Mouse (Mus musculus) midbrain, embryonic 16.5 days (tissue): ENCODE measurements around the gene Hdac7. TPM values are rescaled to one million over a fixed set of nuclear protein-coding genes. Genes with fewer than 3 reads are reported as not detected.

Experiments
- ATAC-seq: fragments of 200-750 bp; cut with Nextera tagmentation; 2 replicates; pipeline ENCODE4 v1.8.0; 2017; ENCODE audit warnings: moderate TSS enrichment
- H3K27ac ChIP-seq: fragments of 300-500 bp; sonication (generic); 2 replicates; pipeline ENCODE4 v1.5.1; 2014; ENCODE audit warnings: mild to moderate bottlenecking, low read length, mixed read lengths
- H3K27me3 ChIP-seq: fragments of 300-500 bp; sonication (generic); 2 replicates; pipeline ENCODE4 v1.6.1; 2014; ENCODE audit warnings: low read depth, low read length, mixed read lengths; ENCODE audit not compliant: control insufficient read depth, insufficient read depth
- H3K36me3 ChIP-seq: fragments of 300-500 bp; sonication (generic); 2 replicates; pipeline ENCODE4 v1.6.1; 2014; ENCODE audit warnings: mild to moderate bottlenecking, low read length, moderate library complexity, mixed read lengths; ENCODE audit not compliant: control insufficient read depth, insufficient read depth
- H3K4me1 ChIP-seq: fragments of 300-500 bp; sonication (generic); 2 replicates; pipeline ENCODE4 v1.6.1; 2014; ENCODE audit warnings: mild to moderate bottlenecking, low read length, mixed read lengths; ENCODE audit not compliant: control insufficient read depth, insufficient read depth
- H3K4me2 ChIP-seq: fragments of 300-500 bp; sonication (generic); 2 replicates; pipeline ENCODE4 v1.6.1; 2014; ENCODE audit warnings: mild to moderate bottlenecking, low read length, mixed read lengths
- H3K4me3 ChIP-seq: fragments of 300-500 bp; sonication (generic); 2 replicates; pipeline ENCODE4 v1.5.1; 2014; ENCODE audit warnings: low read depth, mild to moderate bottlenecking, low read length, moderate library complexity, mixed read lengths
- H3K9ac ChIP-seq: fragments of 300-500 bp; sonication (generic); 2 replicates; pipeline ENCODE4 v1.6.1; 2014; ENCODE audit warnings: low read depth, low read length, mixed read lengths
- H3K9me3 ChIP-seq: fragments of 300-500 bp; sonication (generic); replicated peaks from 2 replicates; pipeline ENCODE4 v1.6.1; 2014; ENCODE audit warnings: mild to moderate bottlenecking, low read length, mixed read lengths; ENCODE audit not compliant: control insufficient read depth, poor library complexity, severe bottlenecking
- WGBS: fragments of 180-500 bp; shearing (Covaris S2); extraction: QIAGEN DNeasy Blood & Tissue Kit; methylation state at CpG from one replicate; pipeline ENCODE4 v1.1.7; 2014; 5-methylcytosine and 5-hydroxymethylcytosine counted together
- polyA plus RNA-seq: library from polyadenylated mRNA; unstranded; fragments of >200 nt; fragmentation: Nextera tagmentation; extraction: Ambion mirVana; gene quantifications from 2 replicates; pipeline ENCODE4 v1.2.1, GENCODE M21; 2015

Gene Hdac7
- polyA plus RNA-seq, 1 experiment from 2014 or later: 28.6 TPM

DNA sequence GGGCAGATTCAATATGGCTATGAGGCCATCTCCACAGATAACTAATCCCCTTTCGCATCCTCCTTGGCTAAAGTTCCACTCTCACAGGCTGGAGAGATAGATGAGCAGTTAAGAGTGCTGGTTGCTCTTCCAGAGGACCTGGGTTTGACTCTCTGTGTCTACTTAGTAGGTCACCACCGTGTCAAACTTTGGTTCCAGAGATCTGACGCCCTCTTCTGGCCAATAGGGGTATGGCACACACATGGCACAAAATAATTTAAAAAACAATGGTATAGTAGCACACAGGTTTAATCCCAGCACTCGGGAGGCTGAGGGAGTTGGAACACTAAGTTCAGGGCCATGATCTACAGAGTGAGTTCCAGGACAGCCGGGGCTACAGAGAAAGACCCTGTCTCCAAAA lies 50.0 kb downstream of the Hdac7 start:
- Histone ChIP-seq H3K27ac (no peak overlapping the region), H3K9ac (no peak overlapping the region), H3K4me3 (no peak overlapping the region), H3K4me2 (no peak overlapping the region), H3K9me3 (no peaks in the 10 kb centered on the region), H3K36me3 (peaks cover 31% of the 10 kb centered on the region), H3K4me1 (peaks cover 17% of the 10 kb centered on the region), H3K27me3 (no peaks in the 10 kb centered on the region)
- ATAC-seq: no peak
- WGBS: 77% methylated on average over 5 of the region's 5 CpGs

DNA sequence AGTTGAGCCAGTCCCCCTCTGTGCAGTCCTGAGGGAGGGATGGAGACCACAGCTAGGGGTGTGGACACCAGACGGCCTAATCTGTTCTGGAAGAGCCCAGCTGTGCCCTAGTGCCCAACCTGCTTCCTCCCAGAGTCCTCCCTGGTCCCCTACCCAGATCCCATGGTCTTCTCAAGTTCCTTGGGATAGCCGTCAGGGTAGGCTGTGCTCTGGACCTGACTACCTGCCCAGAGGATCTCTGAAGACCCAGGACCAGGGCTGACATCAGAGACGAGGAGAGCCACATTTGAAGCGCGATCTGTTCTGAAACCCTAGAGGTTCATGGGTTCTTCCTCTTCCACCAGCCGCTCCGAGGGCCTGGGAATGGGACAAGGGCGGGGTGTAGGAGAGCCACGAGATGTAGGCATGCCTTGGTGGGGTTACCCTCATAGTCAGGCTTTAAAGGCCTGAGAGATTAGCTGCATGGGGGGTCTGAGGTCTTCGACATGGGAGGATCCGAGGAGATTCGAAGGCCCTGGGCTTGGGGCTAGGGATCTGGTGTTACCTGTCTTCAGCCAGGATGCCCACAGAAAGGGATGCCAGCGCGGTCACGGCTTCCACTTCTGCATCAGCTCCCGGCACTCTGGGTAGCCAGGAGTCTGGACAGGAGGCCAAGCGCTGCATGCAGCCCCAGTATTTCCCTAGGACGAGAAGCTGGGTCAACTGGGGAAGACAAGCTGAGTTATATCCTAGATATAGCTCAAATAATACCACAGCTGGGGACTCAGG lies 50.7 kb downstream of the Hdac7 start:
- peaks cover 31% of the 10 kb centered on the region for H3K36me3 ChIP-seq

DNA sequence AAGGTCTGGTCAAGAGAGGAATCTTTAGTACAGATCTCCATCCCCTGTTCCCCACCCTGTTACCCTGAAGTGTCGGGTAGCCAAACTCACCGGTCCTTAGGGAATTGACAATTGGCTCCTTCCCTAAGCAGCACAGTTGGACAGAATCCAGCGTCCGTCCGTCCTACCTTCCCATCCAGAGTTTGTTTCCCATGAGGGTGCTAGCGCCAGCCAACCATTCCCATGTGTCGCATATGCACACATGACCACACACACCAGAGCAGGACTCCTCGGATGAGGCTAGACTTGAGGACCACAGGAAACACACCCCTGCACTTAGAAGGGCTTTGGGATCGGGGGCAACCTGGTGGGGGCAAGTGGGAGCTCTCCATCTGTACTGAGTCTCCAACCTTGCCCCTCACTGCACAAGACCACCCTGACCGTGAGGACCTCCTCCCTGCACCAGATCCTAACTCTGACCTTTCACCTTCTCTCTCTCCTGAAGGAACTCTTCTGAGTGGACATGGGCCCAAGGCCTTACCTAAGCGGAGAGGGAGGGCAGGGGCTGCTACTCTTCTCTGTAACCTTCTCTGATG lies 53.1 kb downstream of the Hdac7 start:
- no peak overlapping the region for H3K9ac ChIP-seq
- peaks cover 26% of the 10 kb centered on the region for H3K36me3 ChIP-seq
- H3K4me3 ChIP-seq: no peak overlapping the region
- 91% methylated on average over 11 of the region's 11 CpGs for WGBS
- no peaks in the 10 kb centered on the region for H3K9me3 ChIP-seq
- H3K4me1 ChIP-seq: 0 out of 2 replicates have a peak, but pooled peaks cover 5% of the 10 kb centered on the region
- no peaks in the 10 kb centered on the region for H3K27me3 ChIP-seq
- ATAC-seq: no peak
- no peak overlapping the region for H3K27ac ChIP-seq
- no peak overlapping the region for H3K4me2 ChIP-seq

More for the DNA sequence above, 50.7 kb downstream of the Hdac7 start:
- WGBS: 92% methylated on average over 18 of the region's 18 CpGs
- H3K9me3 ChIP-seq: no peaks in the 10 kb centered on the region
- H3K4me2 ChIP-seq: no peak overlapping the region
- H3K4me3 ChIP-seq: no peak overlapping the region
- H3K4me1 ChIP-seq: peaks cover 12% of the 10 kb centered on the region
- ATAC-seq: no peak
- H3K27ac ChIP-seq: no peak overlapping the region
- H3K9ac ChIP-seq: no peak overlapping the region
- no peaks in the 10 kb centered on the region for H3K27me3 ChIP-seq

DNA sequence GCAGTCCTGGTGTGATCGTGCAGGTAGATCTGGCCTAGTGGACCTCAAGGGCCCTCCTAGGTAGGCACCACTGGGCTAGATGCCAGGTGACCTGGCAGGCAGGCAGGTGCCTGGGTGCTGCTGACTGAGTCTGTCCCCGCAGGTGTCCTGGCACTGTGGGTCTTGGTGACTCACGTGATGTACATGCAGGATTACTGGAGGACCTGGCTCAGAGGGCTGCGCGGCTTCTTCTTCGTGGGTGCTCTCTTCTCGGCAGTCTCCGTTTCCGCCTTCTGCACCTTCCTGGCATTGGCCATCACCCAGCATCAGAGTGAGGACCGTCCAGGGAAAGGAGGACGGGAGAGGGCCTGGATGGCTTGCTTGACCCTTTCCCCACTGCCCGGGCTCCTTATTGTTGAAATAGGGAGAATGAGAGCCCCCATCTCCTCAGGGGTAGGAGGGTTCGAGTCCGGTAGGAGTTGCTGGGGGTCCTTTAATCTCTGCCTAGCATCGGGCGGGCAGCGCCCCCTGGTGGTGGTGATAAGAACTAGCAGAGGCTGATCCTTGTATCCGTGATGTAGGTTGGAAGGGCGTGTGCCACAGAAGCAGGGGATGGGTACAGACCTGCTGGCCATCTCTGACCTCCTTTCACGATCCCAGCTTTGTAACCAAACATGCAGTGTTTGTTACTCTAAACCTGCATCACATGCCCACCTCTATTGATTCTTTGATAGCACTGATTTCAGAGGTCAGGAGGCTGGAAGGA lies 54.4 kb downstream of the Hdac7 start:
- ATAC-seq: no peak
- H3K27me3 ChIP-seq: no peaks in the 10 kb centered on the region
- H3K4me2 ChIP-seq: no peak overlapping the region
- 54% methylated on average over 20 of the region's 20 CpGs for WGBS
- H3K36me3 ChIP-seq: peaks cover 15% of the 10 kb centered on the region
- H3K27ac ChIP-seq: no peak overlapping the region
- peaks cover 12% of the 10 kb centered on the region; the same call in 1 of the 2 replicates for H3K4me1 ChIP-seq
- no peak overlapping the region for H3K4me3 ChIP-seq
- no peaks in the 10 kb centered on the region for H3K9me3 ChIP-seq
- no peak overlapping the region for H3K9ac ChIP-seq

DNA sequence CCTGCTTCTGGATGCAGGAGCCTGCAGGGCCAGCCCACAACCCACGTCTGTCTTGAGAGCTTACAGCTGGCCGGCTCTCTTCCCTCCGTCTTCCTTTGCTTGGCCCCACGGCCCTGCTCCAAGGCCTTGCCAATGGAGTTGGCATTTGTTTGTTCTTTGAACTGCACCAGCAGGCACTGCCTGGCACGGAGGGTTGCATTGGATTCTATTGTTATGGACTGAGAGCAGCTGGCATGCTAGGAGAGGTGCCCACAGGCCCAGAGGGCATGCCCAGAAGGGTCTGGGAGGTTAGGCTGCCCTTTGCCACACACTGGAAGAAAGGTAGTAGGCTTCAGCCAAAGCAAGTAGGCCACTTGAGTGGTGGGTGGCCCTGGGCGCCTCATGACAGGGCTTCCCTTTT lies 55.5 kb downstream of the Hdac7 start:
- Histone ChIP-seq H3K27ac (peak overlapping the region; percentile 8; the same call in 1 of the 2 replicates), H3K4me1 (peaks cover 13% of the 10 kb centered on the region; the same call in 1 of the 2 replicates), H3K27me3 (no peaks in the 10 kb centered on the region), H3K36me3 (peaks cover 11% of the 10 kb centered on the region), H3K4me2 (no peak overlapping the region), H3K4me3 (no peak overlapping the region), H3K9me3 (no peaks in the 10 kb centered on the region), H3K9ac (no peak overlapping the region)
- ATAC-seq: no peak
- 56% methylated on average over 6 of the region's 6 CpGs for WGBS

DNA sequence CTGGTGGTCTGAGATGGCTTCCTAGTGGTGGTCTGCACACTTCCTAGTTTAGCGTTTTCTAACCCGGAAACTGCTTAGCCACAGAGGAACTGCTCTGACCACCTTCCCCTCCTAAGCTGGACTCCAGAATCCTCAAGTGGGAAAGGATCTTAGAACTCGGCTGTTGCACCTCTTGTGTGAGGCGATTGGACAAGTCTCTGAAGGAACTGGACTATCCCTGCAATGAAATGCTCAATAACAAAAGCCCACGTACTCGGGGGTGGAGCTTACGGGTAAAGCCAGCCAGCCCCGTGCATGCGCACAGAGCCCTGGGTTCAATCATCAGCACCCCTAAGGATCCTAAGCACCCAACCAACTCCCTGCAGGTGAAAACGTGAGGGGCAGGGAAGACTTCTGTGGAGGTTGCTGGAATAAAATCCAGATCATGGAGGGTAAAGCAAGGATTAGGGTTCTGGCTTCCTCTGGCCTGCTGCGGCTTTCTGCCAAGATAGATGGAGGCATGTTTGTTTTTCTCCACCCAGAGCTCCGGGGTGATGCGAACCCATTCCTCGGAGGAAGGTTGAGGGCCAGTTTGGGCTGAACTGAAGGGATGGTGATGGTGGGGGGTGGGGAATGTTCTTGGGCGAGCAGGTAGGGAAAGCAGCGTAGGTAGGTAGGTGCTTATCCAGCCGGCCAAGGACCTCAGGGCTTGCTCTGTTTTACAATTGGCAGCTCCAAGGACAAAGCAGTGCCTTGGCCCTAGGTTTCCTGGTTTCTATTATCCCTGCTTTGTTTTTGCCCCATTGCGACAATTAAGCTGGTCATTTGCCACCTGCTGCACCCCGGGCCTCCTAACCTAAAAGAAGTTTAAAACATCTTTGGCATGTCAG lies 56.3 kb downstream of the Hdac7 start:
- no peak overlapping the region for H3K9ac ChIP-seq
- no peak for ATAC-seq
- H3K4me3 ChIP-seq: no peak overlapping the region
- no peaks in the 10 kb centered on the region for H3K9me3 ChIP-seq
- no peak overlapping the region for H3K27ac ChIP-seq
- no peak overlapping the region for H3K4me2 ChIP-seq
- peaks cover 13% of the 10 kb centered on the region; the same call in 1 of the 2 replicates for H3K4me1 ChIP-seq
- WGBS: 72% methylated on average over 19 of the region's 19 CpGs
- peaks cover 5% of the 10 kb centered on the region; the same call in 1 of the 2 replicates for H3K36me3 ChIP-seq
- no peaks in the 10 kb centered on the region for H3K27me3 ChIP-seq

DNA sequence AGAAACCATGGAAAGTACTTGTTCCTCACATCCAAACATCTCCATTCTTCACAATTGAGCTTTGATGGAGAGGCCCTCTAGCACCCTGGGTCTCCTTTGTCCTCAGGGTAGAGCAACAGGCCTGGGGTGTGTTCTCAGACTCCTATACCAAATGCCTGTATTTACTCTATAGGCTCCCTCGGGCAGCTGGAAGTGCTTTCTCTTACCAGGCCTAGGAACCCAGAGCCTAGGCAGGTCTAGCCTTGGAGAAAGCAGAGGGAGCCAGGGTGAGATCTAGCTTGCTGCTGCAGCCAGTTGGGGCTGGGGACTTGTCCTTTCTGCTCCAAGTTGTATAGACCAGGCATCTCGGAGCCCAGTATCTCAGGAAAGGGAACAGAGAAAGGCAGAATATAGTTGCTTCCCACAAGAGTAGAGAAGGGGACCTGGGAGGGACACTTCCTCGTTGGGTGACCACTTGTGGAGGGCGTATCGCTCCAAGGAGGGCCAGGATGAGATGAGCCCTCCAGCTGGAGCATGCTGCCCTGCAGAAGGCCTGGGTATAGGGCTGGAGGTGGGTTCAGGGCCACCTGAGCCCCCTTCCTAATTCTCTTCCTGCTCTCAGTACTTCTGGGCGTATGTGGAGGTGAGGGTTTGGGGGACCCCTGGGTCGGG lies 57.0 kb downstream of the Hdac7 start:
- Histone ChIP-seq H3K4me3 (no peak overlapping the region), H3K36me3 (peaks cover 4% of the 10 kb centered on the region; the same call in 1 of the 2 replicates), H3K4me2 (no peak overlapping the region), H3K9ac (no peak overlapping the region), H3K27me3 (peaks cover 3% of the 10 kb centered on the region; the same call in 1 of the 2 replicates), H3K4me1 (peaks cover 17% of the 10 kb centered on the region; the same call in 1 of the 2 replicates), H3K27ac (no peak overlapping the region), H3K9me3 (no peaks in the 10 kb centered on the region)
- WGBS: 83% methylated on average over 7 of the region's 7 CpGs
- ATAC-seq: no peak
